Mouse (Mus musculus): ENCODE data around the gene Bptf. TPM values are rescaled to one million over a fixed set of nuclear protein-coding genes. Genes with fewer than 3 reads are reported as not detected.
"Not testable (repeated sequence)": the region's sequence is repeated elsewhere in the genome, so short reads cannot be mapped to it uniquely, and the experiment has no call there.

Gene Bptf
- polyA plus RNA-seq, 1 experiment: 17.7 TPM

DNA sequence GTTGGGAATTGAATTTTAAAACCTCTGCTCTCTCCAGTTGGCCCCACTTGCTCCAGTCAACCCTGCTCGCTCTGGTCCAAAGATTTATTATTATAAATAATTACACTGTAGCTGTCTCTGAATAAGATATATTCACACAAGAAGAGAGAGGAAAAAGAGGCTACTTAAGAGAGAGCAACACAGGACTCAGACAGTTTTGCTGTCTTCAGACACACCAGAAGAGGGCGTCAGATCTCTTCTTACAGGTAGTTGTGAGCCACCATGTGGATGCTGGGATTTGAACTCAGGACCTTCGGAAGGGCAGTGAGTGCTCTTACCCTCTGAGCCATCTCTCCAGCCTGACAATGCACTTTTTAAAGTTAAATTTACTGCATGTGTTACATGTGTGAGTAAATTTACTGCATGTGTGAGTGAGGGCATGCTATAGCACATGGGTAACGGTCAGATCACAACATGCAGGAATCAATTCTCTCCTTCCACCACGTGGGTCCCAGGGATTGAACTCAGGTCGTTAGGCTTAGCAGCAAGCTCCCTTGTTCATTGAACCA, 114.5 kb downstream of the Bptf start:
- Histone ChIP-seq H3K4me1 (ENCODE audit: control insufficient read depth, insufficient read depth, low read length) (peaks cover 7% of the 10 kb centered on the region), H3K4me3 (ENCODE audit: control insufficient read depth, low read depth, low read length) (no peak overlapping the region), H3K36me3 (ENCODE audit: control insufficient read depth, insufficient read depth, low read length) (no peaks in the 10 kb centered on the region), H3K27ac (ENCODE audit: control insufficient read depth, insufficient read depth, low read depth, low read length) (no peak overlapping the region), H3K27me3 (ENCODE audit: control insufficient read depth, insufficient read depth, low read length) (no peaks in the 10 kb centered on the region)
- TF ChIP-seq CTCF (IDR thresholded peaks at IDR 0.05; ENCODE audit: control insufficient read depth, insufficient read depth, insufficient replicate concordance, low read depth, low read length) (no peak), POLR2A (IDR thresholded peaks at IDR 0.05; ENCODE audit: control insufficient read depth, low read depth, low read length) (no peak)

DNA sequence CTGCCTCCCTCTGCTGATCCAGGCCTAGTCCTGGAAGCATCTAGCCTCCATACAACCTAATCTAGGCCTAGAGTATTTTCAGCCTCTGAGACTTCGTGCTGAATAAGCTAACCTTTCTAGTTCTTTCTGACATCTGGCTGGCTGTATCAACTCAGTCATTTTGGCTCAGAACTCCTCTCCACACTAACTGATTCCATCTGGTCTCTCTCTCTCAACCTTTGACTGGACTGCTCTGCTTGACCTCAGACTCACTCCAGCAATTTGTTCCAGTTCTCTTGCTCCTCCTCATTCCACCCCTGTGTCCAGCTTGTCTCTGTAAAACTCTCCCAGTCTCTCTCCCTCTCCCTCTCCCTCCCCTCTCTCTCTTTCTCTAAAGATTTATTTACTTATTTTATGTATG, 115.0 kb downstream of the Bptf start:
- H3K27ac ChIP-seq (ENCODE audit: control insufficient read depth, insufficient read depth, low read depth, low read length): no peak overlapping the region
- no peak for TF ChIP-seq CTCF (IDR thresholded peaks at IDR 0.05; ENCODE audit: control insufficient read depth, insufficient read depth, insufficient replicate concordance, low read depth, low read length)
- TF ChIP-seq POLR2A (IDR thresholded peaks at IDR 0.05; ENCODE audit: control insufficient read depth, low read depth, low read length): no peak

GRCm38 (mm10) chr11:107015535-107016187, 116.3 kb downstream of the Bptf start:
- peaks cover 16% of the 10 kb centered on the region for H3K4me1 ChIP-seq (ENCODE audit: control insufficient read depth, insufficient read depth, low read length)
- not testable (repeated sequence) for H3K36me3 ChIP-seq (ENCODE audit: control insufficient read depth, insufficient read depth, low read length); H3K27me3 ChIP-seq (ENCODE audit: control insufficient read depth, insufficient read depth, low read length); H3K27ac ChIP-seq (ENCODE audit: control insufficient read depth, insufficient read depth, low read depth, low read length); H3K4me3 ChIP-seq (ENCODE audit: control insufficient read depth, low read depth, low read length)

More for the DNA sequence above, 115.0 kb downstream of the Bptf start:
- Histone ChIP-seq H3K4me3 (ENCODE audit: control insufficient read depth, low read depth, low read length) (no peak overlapping the region), H3K4me1 (ENCODE audit: control insufficient read depth, insufficient read depth, low read length) (peaks cover 10% of the 10 kb centered on the region), H3K27me3 (ENCODE audit: control insufficient read depth, insufficient read depth, low read length) (no peaks in the 10 kb centered on the region), H3K36me3 (ENCODE audit: control insufficient read depth, insufficient read depth, low read length) (no peaks in the 10 kb centered on the region)

DNA sequence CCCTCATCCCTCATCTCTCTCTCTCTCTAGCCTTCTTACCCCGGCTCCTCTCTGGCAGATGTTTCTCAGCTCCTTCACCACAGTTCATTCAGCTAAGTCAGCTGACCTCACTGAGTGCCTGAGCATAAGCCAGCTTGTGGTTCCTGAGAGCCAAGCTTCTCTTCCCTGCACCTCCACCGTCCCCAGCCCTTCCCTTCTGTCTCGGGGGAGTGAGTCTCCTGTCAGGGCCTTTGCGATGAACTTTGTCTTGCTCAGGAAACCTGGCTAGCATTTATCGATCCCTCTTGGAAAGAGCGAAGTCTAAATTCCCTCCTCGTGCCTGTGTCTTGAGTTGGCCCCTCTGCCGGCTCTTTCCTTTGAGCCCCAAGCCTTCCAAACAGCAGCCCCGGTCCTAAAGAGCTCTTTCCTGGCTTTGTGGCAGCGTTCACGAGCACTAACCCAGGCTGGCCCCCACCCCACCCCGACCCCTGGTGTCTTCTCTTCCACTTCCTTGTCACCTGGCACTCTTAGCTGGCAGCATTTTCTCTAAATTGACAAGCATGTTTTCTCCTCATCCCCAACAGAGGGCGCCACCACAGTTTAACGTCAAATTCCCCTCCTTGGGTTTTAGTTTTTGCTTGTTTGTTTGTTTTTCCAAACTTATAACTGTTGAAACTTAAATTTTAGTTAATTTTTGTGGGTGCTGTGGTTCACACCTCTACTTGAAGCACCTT, 117.2 kb downstream of the Bptf start:
- H3K36me3 ChIP-seq (ENCODE audit: control insufficient read depth, insufficient read depth, low read length): no peaks in the 10 kb centered on the region
- peaks cover 16% of the 10 kb centered on the region for H3K4me1 ChIP-seq (ENCODE audit: control insufficient read depth, insufficient read depth, low read length)
- peak overlapping the region; percentile 35 for H3K4me3 ChIP-seq (ENCODE audit: control insufficient read depth, low read depth, low read length)
- no peaks in the 10 kb centered on the region for H3K27me3 ChIP-seq (ENCODE audit: control insufficient read depth, insufficient read depth, low read length)
- H3K27ac ChIP-seq (ENCODE audit: control insufficient read depth, insufficient read depth, low read depth, low read length): no peak overlapping the region
- TF ChIP-seq CTCF (IDR thresholded peaks at IDR 0.05; ENCODE audit: control insufficient read depth, insufficient read depth, insufficient replicate concordance, low read depth, low read length) (no peak), POLR2A (IDR thresholded peaks at IDR 0.05; ENCODE audit: control insufficient read depth, low read depth, low read length) (no peak)

GRCm38 (mm10) chr11:107014020-107014585, 117.8 kb downstream of the Bptf start:
- Histone ChIP-seq H3K4me3 (ENCODE audit: control insufficient read depth, low read depth, low read length) (peak overlapping the region; percentile 35), H3K27me3 (ENCODE audit: control insufficient read depth, insufficient read depth, low read length) (no peaks in the 10 kb centered on the region), H3K4me1 (ENCODE audit: control insufficient read depth, insufficient read depth, low read length) (peaks cover 16% of the 10 kb centered on the region), H3K27ac (ENCODE audit: control insufficient read depth, insufficient read depth, low read depth, low read length) (no peak overlapping the region), H3K36me3 (ENCODE audit: control insufficient read depth, insufficient read depth, low read length) (no peaks in the 10 kb centered on the region)
- TF ChIP-seq POLR2A (IDR thresholded peaks at IDR 0.05; ENCODE audit: control insufficient read depth, low read depth, low read length) (no peak), CTCF (IDR thresholded peaks at IDR 0.05; ENCODE audit: control insufficient read depth, insufficient read depth, insufficient replicate concordance, low read depth, low read length) (peak; percentile 35; the same call in 1 of the 2 replicates)

DNA sequence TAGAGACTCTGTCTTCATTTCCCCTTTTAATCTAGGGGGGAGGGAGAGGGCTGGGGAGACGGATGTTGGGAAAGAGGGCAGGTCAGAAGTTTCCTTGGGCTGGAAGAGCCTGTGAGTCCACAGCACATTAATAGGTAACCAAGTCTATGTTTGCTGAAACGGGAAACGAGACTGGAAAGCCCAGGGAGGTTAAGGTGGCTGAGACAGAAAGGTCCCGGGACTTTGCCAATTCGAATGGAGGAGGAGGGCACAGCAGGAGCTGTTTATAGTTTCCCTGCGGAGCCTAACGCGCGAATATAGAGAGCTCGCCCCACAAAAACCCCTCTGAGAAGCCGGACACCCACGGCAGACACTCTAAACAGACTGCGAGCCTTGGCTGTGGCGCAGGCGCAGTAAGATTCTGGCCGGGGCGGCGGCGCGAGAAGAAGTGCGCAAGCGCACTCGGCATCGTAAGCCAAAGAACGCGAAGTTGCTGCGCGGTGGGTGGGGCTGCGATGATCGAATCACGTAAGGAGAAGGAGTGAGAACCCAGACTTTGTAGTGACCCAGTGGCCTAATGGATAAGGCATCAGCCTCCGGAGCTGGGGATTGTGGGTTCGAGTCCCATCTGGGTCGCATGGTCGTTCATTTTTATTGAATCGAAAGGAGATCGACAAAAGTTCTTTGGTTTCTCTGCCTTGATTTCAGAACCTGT, 119.5 kb downstream of the Bptf start:
- H3K27me3 ChIP-seq (ENCODE audit: control insufficient read depth, insufficient read depth, low read length): no peaks in the 10 kb centered on the region
- peak overlapping the region; percentile 99 for H3K27ac ChIP-seq (ENCODE audit: control insufficient read depth, insufficient read depth, low read depth, low read length)
- 0 out of 2 replicates have a peak, but pooled peaks have one; percentile 9 for TF ChIP-seq CTCF (IDR thresholded peaks at IDR 0.05; ENCODE audit: control insufficient read depth, insufficient read depth, insufficient replicate concordance, low read depth, low read length)
- TF ChIP-seq POLR2A (IDR thresholded peaks at IDR 0.05; ENCODE audit: control insufficient read depth, low read depth, low read length): peak; percentile 98
- H3K4me1 ChIP-seq (ENCODE audit: control insufficient read depth, insufficient read depth, low read length): peaks cover 13% of the 10 kb centered on the region
- H3K36me3 ChIP-seq (ENCODE audit: control insufficient read depth, insufficient read depth, low read length): no peaks in the 10 kb centered on the region
- peak overlapping the region; percentile 98 for H3K4me3 ChIP-seq (ENCODE audit: control insufficient read depth, low read depth, low read length)
